Mouse (Mus musculus) ES-Bruce4 (cell line): ENCODE results near the gene Iqschfp. TPM values are rescaled to one million over a fixed set of nuclear protein-coding genes. Genes with fewer than 3 reads are reported as not detected.

ENCODE experiments used
- H3K27ac ChIP-seq: 2 replicates; pipeline ENCODE4 v1.5.1; 2012; ENCODE audit warnings: low read length, inconsistent platforms; ENCODE audit not compliant: insufficient read depth
- H3K27me3 ChIP-seq: 2 replicates; pipeline ENCODE4 v1.6.1; 2012; ENCODE audit warnings: mild to moderate bottlenecking, low read length, inconsistent platforms; ENCODE audit not compliant: control insufficient read depth, poor library complexity, insufficient read depth, severe bottlenecking
- H3K36me3 ChIP-seq: 2 replicates; pipeline ENCODE4 v1.6.1; 2012; ENCODE audit warnings: inconsistent platforms, mild to moderate bottlenecking, low read length, moderate library complexity; ENCODE audit not compliant: control insufficient read depth, poor library complexity, insufficient read depth, severe bottlenecking
- H3K4me1 ChIP-seq: one replicate; pipeline ENCODE4 v1.8.1; 2011; ENCODE audit warnings: low read length; ENCODE audit not compliant: control insufficient read depth, insufficient read depth
- H3K4me3 ChIP-seq: 2 replicates; pipeline ENCODE4 v1.5.1; 2011; ENCODE audit warnings: low read depth, mild to moderate bottlenecking, low read length
- H3K9ac ChIP-seq: 2 replicates; pipeline ENCODE4 v1.6.1; 2012; ENCODE audit warnings: low read depth, mild to moderate bottlenecking, inconsistent platforms; ENCODE audit not compliant: poor library complexity, severe bottlenecking
- H3K9me3 ChIP-seq: replicated peaks from 2 replicates; pipeline ENCODE4 v1.6.1; 2012; ENCODE audit warnings: mild to moderate bottlenecking, low read length, inconsistent platforms; ENCODE audit not compliant: control insufficient read depth, poor library complexity, insufficient read depth, severe bottlenecking
- CTCF ChIP-seq: IDR thresholded peaks from one replicate; pipeline ENCODE4 v1.8.1; 2011; ENCODE audit warnings: low read depth, low read length
- EP300 ChIP-seq: IDR thresholded peaks from 2 replicates; pipeline ENCODE4 v1.6.1; 2011; ENCODE audit warnings: low read depth, low read length; ENCODE audit not compliant: insufficient read depth
- POLR2A ChIP-seq: IDR thresholded peaks from one replicate; pipeline ENCODE4 v1.8.1; 2011; ENCODE audit warnings: low read length; ENCODE audit not compliant: insufficient read depth
- polyA plus RNA-seq: library from polyadenylated mRNA; stranded (reverse); fragments of >200 nt; gene quantifications from 2 replicates; pipeline ENCODE4 v1.2.4, GENCODE M21; 2011; ENCODE audit warnings: low read depth; ENCODE audit not compliant: missing spikeins, insufficient read depth, insufficient read length

Iqschfp gene
- polyA plus RNA-seq, 1 experiment: not detected

DNA sequence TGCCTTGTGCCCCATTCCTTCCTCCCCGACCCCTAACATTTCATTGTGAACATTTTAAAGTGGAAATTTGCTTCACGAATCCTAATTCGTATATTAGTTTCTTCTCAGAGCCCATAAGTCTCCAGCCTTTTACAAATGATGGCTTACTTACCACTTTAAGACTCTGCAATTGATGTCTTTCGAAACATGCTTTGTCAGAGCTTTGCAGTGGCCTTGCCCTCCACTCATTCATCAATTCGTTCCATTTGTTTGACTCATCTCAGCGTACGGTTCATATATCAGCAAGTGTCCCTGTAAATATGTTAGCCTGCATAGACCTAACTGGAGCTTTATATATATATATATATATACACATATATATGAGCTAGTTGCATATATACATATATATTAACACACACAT lies 675.5 kb downstream of the Iqschfp start:
- no peak overlapping the region for H3K27ac ChIP-seq
- peaks cover 8% of the 10 kb centered on the region for H3K4me1 ChIP-seq
- H3K9ac ChIP-seq: no peak overlapping the region
- no peaks in the 10 kb centered on the region for H3K9me3 ChIP-seq
- no peaks in the 10 kb centered on the region for H3K27me3 ChIP-seq
- H3K4me3 ChIP-seq: no peak overlapping the region
- TF ChIP-seq CTCF: no peak
- TF ChIP-seq EP300: no peak
- TF ChIP-seq POLR2A: no peak
- no peaks in the 10 kb centered on the region for H3K36me3 ChIP-seq

- Histone ChIP-seq H3K36me3 (no peaks in the 10 kb centered on the region), H3K27ac (no peak overlapping the region), H3K9me3 (no peaks in the 10 kb centered on the region), H3K4me3 (no peak overlapping the region), H3K9ac (no peak overlapping the region), H3K4me1 (peaks cover 9% of the 10 kb centered on the region), H3K27me3 (no peaks in the 10 kb centered on the region)
- no peak for TF ChIP-seq CTCF
- no peak for TF ChIP-seq EP300
- no peak for TF ChIP-seq POLR2A
Observed at GRCm38 (mm10) chr3:68568149-68568548, 676.1 kb downstream of the Iqschfp start.

DNA sequence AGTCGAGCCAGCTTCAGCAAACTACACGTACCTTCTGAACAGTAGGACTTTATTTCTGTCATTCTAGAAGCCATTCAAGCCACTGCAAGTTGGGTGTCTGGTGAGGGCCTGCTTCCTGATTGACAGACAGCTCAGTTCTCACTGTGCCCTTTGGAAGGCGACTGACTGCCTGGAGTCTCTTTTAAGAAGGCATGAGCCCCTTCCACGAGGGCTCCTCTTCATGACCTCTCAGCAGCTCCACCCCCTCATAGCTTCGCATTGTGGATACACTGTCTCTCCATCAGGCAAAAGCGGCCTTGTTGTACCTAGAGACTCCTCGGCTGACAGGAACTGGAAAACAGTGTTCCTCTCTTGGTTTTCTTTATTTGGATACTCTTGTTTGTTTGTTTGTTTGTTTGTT lies 676.7 kb downstream of the Iqschfp start:
- Histone ChIP-seq H3K27ac (no peak overlapping the region), H3K9me3 (no peaks in the 10 kb centered on the region), H3K4me3 (no peak overlapping the region), H3K9ac (no peak overlapping the region), H3K27me3 (no peaks in the 10 kb centered on the region), H3K36me3 (no peaks in the 10 kb centered on the region), H3K4me1 (peaks cover 11% of the 10 kb centered on the region)
- no peak for TF ChIP-seq EP300
- TF ChIP-seq POLR2A: no peak
- no peak for TF ChIP-seq CTCF

GRCm38 (mm10) chr3:68570319-68570718 lies 678.3 kb downstream of the Iqschfp start:
- H3K27ac ChIP-seq: no peak overlapping the region
- H3K9ac ChIP-seq: no peak overlapping the region
- H3K4me1 ChIP-seq: peaks cover 11% of the 10 kb centered on the region
- no peaks in the 10 kb centered on the region for H3K9me3 ChIP-seq
- TF ChIP-seq POLR2A: no peak
- no peak overlapping the region for H3K4me3 ChIP-seq
- H3K27me3 ChIP-seq: no peaks in the 10 kb centered on the region
- no peaks in the 10 kb centered on the region for H3K36me3 ChIP-seq

DNA sequence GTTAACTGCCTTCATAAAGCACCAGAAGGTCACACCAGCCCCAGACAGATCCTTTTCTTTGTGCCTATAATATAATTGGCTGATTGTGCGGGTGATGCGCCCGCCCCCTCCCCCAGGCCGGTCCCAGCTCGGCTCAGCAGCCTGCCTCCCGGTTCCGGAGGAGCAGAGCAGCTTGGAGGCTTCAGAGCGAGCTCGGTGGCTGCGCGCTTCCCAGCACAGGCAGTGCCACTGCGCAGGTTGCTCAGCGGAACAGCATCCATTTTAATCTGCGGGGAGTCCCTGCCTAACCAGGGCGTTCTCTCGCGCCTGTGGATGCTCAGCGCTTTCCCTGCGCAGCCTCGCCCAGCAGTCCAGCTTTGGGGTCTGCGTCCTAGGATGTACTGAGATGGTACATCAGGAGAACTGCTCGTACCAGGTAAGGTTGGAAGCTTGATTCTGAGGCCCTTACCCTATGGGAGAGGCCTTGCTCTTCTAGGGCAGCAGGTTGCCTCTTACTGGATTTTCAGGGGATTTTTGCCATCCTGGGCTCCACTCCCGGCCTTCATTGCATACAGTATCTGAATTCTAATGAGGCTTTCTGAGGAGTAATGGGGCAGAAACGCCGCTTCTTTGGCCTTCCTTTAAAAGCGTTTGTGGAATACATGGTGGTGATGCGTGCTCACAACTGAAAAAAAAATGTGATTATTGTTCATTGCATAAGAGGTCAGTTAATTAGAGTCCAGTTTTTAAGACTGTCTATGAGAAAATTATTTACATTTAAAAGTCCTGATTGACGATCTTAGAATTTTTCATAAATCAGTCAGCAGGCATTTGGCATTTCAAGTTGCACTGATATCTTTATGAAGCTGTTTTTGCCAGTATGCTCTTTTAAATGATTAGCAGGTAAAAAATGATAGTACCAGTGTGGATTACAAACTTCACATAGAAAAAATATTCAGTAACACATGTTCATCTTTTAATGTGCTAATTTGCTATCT lies 680.5 kb downstream of the Iqschfp start:
- Histone ChIP-seq H3K9me3 (no peaks in the 10 kb centered on the region), H3K27ac (peak overlapping the region; percentile 54), H3K27me3 (no peaks in the 10 kb centered on the region), H3K9ac (peak overlapping the region; percentile 4; the same call in 1 of the 2 replicates), H3K4me1 (peaks cover 8% of the 10 kb centered on the region), H3K36me3 (no peaks in the 10 kb centered on the region), H3K4me3 (peak overlapping the region; percentile 56)
- no peak for TF ChIP-seq CTCF
- TF ChIP-seq EP300: no peak
- TF ChIP-seq POLR2A: no peak

GRCm38 (mm10) chr3:68573226-68573624 lies 681.2 kb downstream of the Iqschfp start:
- Histone ChIP-seq H3K36me3 (no peaks in the 10 kb centered on the region), H3K4me1 (peaks cover 6% of the 10 kb centered on the region), H3K27ac (0 out of 2 replicates have a peak overlapping the region, but pooled peaks have one; percentile 54), H3K27me3 (no peaks in the 10 kb centered on the region), H3K9me3 (no peaks in the 10 kb centered on the region), H3K9ac (no peak overlapping the region), H3K4me3 (no peak overlapping the region)
- no peak for TF ChIP-seq CTCF
- TF ChIP-seq EP300: no peak
- TF ChIP-seq POLR2A: no peak
